Mouse (Mus musculus): ENCODE data around the gene Ugt1a1.

Gene Ugt1a1

DNA sequence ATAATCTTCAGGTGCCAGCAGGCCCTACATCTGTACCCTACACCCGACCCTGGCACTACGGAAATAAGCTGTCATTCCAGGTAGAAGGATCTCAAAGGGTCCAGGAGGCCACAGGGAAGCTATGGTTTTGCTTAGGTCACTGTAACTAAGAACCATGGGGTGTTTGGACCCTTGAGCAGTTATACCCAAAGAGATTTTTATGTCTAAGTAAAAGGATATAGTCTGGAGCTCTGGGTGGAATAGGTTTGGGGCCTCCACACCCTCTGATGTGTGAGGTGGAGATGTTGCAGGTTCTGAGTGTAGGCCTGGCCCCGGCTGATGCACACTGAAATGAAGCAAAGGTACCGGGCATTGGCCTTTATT, 22.5 kb downstream of the Ugt1a1 start:
- DNase-seq (ENCODE audit: low spot score in 2 of 2), result no peak

DNA sequence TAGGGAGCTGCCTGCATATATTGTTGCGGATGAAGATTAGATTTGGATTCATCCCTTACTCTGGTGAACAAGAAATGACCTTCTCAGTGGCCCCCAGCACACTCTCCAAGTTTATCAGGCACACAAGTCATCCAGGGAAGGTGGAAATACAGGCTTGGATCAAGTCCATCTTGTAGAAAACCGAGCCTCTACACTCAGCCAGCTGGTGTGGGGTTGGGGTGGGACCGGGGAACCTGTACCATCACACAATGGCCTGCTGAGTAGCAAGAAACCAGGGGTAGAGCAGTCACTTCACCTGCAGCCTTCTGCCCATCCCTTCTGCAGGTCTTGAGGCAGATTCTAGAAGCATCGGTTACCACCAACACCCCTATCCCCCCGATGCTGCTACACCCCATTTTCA, 22.9 kb downstream of the Ugt1a1 start:
- no peak for DNase-seq (ENCODE audit: low spot score in 2 of 2)

DNA sequence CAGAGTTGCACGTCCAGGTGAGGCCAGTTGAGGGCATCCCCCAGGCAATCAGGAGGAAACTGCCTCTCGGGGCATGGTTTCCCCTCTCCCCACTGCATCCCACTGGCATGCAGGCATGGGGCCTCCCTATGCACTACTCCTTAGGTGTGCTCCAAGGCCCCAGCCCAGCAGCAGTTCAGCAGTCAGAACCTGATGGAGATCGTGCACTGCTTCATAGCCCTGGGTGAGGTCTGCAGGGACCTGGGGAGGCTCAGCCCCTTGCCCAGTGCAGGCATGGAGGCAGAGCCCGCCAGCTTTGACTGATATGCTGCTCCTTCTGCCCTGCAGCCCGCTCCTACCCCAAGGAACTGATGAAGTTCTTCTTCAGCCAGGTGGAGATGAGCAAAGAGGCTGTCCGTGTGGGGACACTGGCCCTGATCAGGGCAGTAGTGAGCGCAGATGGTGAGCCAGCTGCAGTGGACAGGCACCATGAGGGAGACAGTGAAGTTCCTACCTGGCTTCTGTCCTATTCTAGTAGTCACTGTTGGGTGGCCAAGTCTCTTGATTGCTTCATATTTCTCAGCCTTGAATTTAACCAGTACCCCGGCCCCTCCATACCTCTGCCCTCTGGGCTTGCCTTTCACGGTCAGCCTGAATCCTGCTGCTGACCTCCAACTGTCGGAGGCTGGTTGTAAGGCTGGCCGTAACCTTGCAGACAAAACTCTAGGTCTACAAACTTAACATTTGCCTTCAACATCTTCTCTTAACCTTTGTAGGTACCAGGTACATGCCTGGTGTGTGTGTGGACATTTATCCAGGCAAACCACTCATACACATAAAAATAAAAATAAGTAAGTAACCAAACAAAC, 23.5 kb downstream of the Ugt1a1 start:
- no peak for DNase-seq (ENCODE audit: low spot score in 2 of 2)

DNA sequence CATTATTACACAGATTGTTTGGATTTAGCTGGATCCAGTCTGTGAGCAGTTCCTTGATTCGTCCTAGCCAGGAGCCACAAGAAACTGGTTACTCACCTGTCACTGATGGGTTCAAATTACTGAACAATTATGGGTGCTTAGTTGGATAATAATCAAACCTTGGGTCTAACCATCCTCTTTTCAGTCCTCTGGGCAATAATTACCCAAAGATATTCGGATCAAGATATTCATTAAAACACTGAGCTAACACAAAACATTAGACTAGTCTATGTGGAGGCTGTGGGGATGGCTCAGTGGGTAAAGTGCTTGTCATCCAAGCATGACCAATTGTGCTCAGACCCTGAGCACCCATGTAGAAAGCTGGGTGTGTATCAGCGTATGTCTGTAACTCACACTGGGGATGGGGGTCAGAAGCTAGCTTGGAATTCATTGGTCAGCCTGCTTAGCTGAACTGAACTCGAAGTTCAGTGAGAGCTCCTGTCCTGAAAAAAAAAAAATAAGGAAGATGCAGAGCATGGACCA, 24.2 kb downstream of the Ugt1a1 start:
- DNase-seq (ENCODE audit: low spot score in 2 of 2), result no peak

- no peak for DNase-seq (ENCODE audit: low spot score in 2 of 2)
Measured at GRCm38 (mm10) chr1:88237311-88237710, 25.6 kb downstream of the Ugt1a1 start.

- no peak for DNase-seq (ENCODE audit: low spot score in 2 of 2)
Measured at GRCm38 (mm10) chr1:88238771-88239170, 27.0 kb downstream of the Ugt1a1 start.

GRCm38 (mm10) chr1:88240072-88240471, 28.3 kb downstream of the Ugt1a1 start:
- DNase-seq (ENCODE audit: low spot score in 2 of 2), result no peak

DNA sequence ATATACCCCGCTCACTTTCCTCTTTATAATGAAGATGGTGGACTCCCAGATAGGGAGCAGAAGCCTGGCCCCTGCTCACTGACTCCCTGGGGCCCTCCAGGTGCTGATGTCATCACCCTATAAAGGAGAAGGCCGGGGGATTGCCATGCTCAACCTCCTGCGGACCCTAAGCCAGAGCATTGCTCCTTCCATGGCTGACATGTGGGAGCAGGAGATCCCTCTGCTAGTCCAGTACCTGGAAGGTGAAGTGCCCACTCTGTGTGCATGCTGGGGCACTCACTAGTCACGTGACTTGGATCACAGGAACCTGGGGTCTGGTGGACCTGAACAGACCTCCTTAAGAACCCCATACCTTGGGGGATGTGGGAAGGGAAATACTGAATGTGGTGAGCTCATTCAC, 28.8 kb downstream of the Ugt1a1 start:
- DNase-seq (ENCODE audit: low spot score in 2 of 2), result no peak

GRCm38 (mm10) chr1:88243861-88244260, 32.1 kb downstream of the Ugt1a1 start:
- no peak for DNase-seq (ENCODE audit: low spot score in 2 of 2)

GRCm38 (mm10) chr1:88245881-88246280, 34.1 kb downstream of the Ugt1a1 start:
- DNase-seq (ENCODE audit: low spot score in 2 of 2), result no peak

DNA sequence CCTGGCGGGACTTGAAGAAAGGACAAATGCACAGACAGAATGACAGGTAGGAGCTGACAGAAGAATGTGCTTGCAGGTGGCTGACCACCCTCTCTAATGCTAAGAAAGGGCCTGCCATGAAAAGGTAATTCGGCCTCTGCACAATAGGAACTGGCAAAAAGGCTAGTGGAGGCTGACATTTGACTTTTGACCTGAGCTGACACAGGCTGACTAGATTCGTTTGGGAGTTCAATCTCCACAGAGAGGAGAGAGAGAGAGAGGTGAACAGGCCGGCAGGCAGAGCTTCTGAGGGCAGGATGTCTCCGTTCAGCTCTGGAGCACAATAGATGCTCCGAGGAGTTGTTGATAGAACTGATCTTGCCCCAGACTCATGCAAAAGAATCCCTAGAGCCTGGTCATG, 34.6 kb downstream of the Ugt1a1 start:
- no peak for DNase-seq (ENCODE audit: low spot score in 2 of 2)

GRCm38 (mm10) chr1:88247660-88248059, 35.9 kb downstream of the Ugt1a1 start:
- no peak for DNase-seq (ENCODE audit: low spot score in 2 of 2)

DNA sequence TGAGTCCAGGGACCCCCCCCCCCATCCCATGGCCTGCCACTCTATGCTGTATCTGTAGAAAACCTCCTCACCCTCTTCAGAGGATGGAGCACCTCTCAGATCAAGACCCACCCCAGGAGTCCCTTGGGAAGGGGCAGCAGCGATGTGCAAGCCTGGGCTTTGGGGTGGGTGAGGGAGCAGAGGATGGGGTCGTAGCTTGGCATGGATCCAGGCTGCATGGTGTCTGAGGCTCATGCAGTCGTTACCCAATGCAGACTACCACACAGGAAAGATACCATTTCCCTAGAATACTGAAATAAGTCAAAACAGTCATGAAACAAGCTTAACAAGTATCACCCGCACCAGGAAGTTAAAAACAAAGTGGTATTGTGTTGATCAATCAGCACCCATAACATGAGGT, 36.9 kb downstream of the Ugt1a1 start:
- no peak for DNase-seq (ENCODE audit: low spot score in 2 of 2)

- no peak for DNase-seq (ENCODE audit: low spot score in 2 of 2)
Measured at GRCm38 (mm10) chr1:88249596-88249995, 37.8 kb downstream of the Ugt1a1 start.

DNA sequence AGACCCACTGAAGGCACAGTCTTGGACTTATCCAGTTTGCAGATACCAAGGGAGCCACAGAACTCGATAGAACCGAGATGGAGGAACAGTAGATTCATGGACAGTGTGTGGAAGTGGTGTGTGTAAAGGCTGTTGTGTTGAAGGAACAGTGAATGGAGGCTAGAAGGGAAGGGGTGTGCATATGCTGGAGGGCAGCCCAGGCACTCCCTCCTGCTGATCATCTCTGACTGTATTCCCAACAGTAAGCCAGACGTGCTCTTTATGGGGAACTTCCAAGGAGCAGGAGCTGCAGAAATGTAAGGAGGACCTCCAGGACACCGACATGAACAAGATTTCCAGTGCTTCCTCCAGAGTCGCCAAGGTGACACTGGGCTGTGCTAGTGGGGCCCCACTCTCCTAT, 38.3 kb downstream of the Ugt1a1 start:
- DNase-seq (ENCODE audit: low spot score in 2 of 2), result no peak

- no peak for DNase-seq (ENCODE audit: low spot score in 2 of 2)
Measured at GRCm38 (mm10) chr1:88253106-88253505, 41.3 kb downstream of the Ugt1a1 start.

DNA sequence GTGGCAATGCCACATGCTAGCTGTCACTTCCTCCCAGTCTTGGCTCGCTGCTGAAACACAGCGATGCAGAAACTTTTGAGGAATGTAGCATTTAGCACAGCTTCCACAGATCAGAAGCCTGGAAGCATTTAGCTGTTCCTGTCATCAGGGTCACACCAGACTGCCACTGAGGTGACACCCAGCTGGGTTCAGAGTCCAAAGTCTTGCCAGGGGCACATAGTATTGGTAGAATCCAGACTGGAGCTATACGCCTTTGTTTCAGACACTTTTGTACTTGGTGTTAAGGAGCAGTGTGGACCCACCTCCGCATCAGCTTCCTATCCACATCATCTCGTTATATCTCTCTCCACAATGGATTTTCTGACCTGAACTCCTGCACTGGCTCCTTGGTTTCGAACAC, 41.8 kb downstream of the Ugt1a1 start:
- DNase-seq (ENCODE audit: low spot score in 2 of 2), result no peak

- no peak for DNase-seq (ENCODE audit: low spot score in 2 of 2)
Measured at GRCm38 (mm10) chr1:88254793-88255465, 43.2 kb downstream of the Ugt1a1 start.

GRCm38 (mm10) chr1:88255466-88255857, 43.7 kb downstream of the Ugt1a1 start:
- DNase-seq (ENCODE audit: low spot score in 2 of 2), result no peak

DNA sequence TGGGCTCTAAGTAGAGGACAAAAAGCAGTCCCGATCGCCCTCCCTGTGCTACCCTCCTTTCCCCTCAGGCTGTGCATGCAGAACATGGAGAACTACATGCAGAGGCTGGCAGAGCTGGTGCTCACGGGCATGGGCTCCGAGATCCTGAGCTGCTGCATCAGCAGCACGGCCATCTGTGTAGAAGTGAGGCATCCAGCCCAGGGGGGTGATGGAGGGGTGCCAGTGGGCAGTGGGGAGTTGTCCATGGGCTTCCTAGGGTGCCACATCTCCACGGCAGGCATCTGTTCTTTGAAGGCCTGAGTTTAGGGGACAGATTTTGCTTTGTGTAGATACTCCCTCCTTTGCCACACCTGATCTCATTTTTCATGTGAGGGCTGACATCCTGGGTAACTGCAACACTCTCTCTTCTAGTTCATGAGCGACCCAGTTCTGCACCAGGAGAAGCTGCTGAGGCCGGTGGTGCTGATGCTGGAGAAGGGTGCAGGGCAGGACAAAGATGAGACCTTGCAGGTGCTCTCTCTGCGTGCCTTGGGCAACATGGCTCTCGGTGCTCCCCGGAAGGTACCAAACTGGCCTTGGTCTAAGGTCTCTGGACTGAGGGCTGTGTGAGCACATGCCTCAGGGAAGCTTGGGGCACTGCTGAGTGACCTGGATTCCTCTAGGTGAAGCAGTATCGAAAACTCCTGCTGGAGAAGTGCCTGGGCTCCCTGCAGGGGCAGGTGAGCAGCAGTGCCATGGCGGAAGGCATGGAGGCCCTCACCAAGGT, 44.4 kb downstream of the Ugt1a1 start:
- no peak for DNase-seq (ENCODE audit: low spot score in 2 of 2)

DNA sequence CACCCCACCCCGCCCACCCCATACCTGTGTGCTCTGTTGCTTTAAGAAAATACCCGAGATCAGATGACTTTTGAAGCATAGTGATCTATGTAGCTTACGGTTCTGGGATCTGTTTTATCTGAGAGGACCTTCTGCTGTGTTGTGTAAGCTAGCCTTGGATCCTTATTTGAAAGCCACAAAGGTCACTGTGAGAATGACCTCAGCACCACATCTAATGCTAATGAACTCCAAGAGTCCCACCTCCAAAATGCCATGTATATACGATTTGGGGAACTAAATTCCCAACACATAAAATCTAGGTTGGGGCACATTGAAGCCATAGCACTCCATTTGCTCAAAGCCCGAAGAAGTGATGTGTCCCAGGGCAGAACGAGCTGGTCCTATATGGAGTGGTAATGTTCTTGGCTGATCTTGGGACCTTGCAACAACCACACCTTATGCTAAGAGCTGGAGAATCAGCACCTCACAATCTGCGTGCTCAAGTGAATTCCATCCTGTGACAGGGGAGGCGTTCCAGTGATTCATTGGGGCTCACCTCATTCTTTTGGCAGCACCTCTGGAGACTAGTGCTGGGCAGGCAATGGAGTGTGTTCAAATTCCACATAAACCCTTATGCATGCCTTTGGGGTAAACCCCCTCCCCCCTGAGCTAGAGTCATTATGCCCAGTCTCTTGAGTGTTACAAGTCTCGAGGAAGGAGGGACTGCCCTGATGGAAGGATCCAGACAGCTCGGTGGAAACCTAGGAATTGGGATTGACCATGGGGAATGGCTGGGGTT, 45.3 kb downstream of the Ugt1a1 start:
- no peak for DNase-seq (ENCODE audit: low spot score in 2 of 2)

DNA sequence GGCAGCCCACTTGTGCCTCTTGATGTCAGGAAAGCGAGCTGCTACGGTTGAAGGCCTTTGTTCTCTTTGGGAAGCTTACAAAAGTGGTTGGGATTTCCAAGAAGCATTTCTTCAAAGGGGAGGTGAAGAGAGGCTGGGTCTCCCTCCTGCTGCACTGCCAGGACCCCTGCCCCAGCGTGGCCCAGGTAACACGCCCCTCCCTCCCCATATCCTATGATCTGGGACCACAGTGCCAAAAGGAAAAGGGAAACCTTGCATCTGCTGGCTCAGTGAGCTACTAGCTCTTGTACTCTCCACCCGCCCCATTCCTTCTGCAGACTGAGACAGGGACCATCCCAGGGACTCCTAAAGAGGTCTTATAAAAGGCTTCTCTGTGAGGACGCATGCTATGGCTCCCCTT, 45.9 kb downstream of the Ugt1a1 start:
- DNase-seq (ENCODE audit: low spot score in 2 of 2), result no peak

Measured in frontal cortex, postnatal 10 days (tissue).